Mouse (Mus musculus) ES-E14 (cell line): ENCODE data around the gene Fer1l5. TPM values are rescaled to one million over a fixed set of nuclear protein-coding genes. Genes with fewer than 3 reads are reported as not detected.

Experiments used
- DNase-seq: peaks from one replicate; pipeline ENCODE4 v3.0.0-alpha.2; 2013; ENCODE audit warnings: low read depth, low spot score
- H3K27ac ChIP-seq: 2 replicates; pipeline ENCODE4 v1.5.1; 2012; ENCODE audit warnings: low read depth, mild to moderate bottlenecking, low read length, moderate library complexity, mixed read lengths; ENCODE audit not compliant: poor library complexity, insufficient read depth, severe bottlenecking
- H3K36me3 ChIP-seq: 2 replicates; pipeline ENCODE4 v1.6.1; 2012; ENCODE audit warnings: mild to moderate bottlenecking, low read length, moderate library complexity, mixed read lengths; ENCODE audit not compliant: control insufficient read depth, poor library complexity, insufficient read depth, severe bottlenecking
- H3K4me1 ChIP-seq, 2 experiments: fragments of 150-350 bp in 1 of 2; sonication (generic) in 1 of 2; 2 replicates each; pipeline ENCODE4 v1.6.1; 2012; ENCODE audit warnings: low read length in 2 of 2, mild to moderate bottlenecking in 1 of 2, mixed read lengths in 1 of 2; ENCODE audit not compliant: control insufficient read depth in 2 of 2, insufficient read depth in 2 of 2, poor library complexity in 1 of 2
- H3K4me3 ChIP-seq, 2 experiments: fragments of 150-350 bp in 1 of 2; sonication (generic) in 1 of 2; 2 replicates each; pipeline ENCODE4 v1.5.1; 2012; ENCODE audit warnings: low read length in 2 of 2, low read depth in 1 of 2, mild to moderate bottlenecking in 1 of 2, mixed read lengths in 1 of 2; ENCODE audit not compliant: insufficient read depth in 1 of 2, poor library complexity in 1 of 2, severe bottlenecking in 1 of 2
- H3K9ac ChIP-seq: 2 replicates; pipeline ENCODE4 v1.6.1; 2012; ENCODE audit warnings: low read depth, mild to moderate bottlenecking, low read length, mixed read lengths; ENCODE audit not compliant: poor library complexity, insufficient read depth, severe bottlenecking
- H3K9me3 ChIP-seq: fragments of 150-350 bp; sonication (generic); 2 replicates; pipeline ENCODE4 v1.6.1; 2012; ENCODE audit warnings: low read depth, mild to moderate bottlenecking, low read length; ENCODE audit not compliant: control insufficient read depth, insufficient read depth
- CHD2 ChIP-seq: IDR thresholded peaks from 2 replicates; pipeline ENCODE4 v1.6.1; 2014; ENCODE audit warnings: mild to moderate bottlenecking, low read depth, low read length, inconsistent platforms
- HCFC1 ChIP-seq: IDR thresholded peaks from 2 replicates; pipeline ENCODE4 v1.6.1; 2012; ENCODE audit warnings: low read length, inconsistent platforms, borderline replicate concordance; ENCODE audit not compliant: insufficient read depth
- MAFK ChIP-seq: IDR thresholded peaks from 2 replicates; pipeline ENCODE4 v1.6.1; 2014; ENCODE audit warnings: mild to moderate bottlenecking, low read depth, low read length, inconsistent platforms; ENCODE audit not compliant: insufficient read depth
- ZC3H11A ChIP-seq: IDR thresholded peaks from 2 replicates; pipeline ENCODE4 v1.6.1; 2012; ENCODE audit warnings: low read depth, mild to moderate bottlenecking, inconsistent platforms, low read length, borderline replicate concordance
- ZNF384 ChIP-seq: IDR thresholded peaks from 2 replicates; pipeline ENCODE4 v1.6.1; 2012; ENCODE audit warnings: low read depth, low read length, inconsistent platforms
- in situ Hi-C, 2 experiments: fragments of 600-800 bp; cut with MboI; formaldehyde crosslinking; loops; one replicate each; pipeline ENCODE4 v1.15.1; 2025; ENCODE audit warnings: low sequenced_read_pairs in 2 of 2, inconsistent platforms in 1 of 2; ENCODE audit not compliant: unreplicated experiment in 2 of 2
- total RNA-seq: library from RNA; depleted of rRNA; stranded (reverse); fragments of 300-350 nt; gene quantifications from 2 replicates; pipeline ENCODE4 v1.2.3, GENCODE M21; 2012

The Fer1l5 gene
- total RNA-seq, 1 experiment: 0.13 TPM

DNA sequence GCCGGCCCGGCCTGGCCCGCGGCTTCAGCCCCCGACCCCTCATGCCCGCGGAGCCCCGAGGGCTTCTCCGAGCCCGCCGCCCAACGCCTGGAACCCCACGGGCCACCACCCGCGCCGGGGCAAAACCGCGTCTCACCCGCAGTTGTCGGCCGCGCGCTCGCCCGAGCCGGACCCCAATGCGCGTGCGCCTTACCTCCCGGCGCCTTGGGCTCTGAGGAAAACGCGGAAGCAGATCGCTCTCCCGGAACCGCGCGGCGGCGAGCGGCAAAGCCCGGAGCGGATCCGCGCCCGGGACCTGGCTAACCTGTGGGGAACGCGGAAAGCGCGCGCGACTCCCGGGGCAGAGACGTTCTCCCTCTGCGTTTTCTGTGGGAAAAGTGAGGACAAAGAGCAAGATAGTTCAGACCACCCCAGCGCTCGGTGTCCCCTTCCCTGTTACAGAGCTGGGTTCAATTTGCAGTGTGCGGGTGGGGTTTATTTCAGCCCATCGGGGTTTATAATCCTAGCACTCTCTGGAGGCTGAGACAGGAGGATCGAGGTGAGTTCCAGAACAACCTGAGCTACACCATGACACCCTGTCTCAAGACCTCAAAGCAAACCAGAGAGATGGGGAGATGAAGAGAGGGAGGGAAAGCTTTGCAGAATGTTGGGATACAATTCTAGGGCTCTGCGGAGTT is 3.0 kb upstream of the Fer1l5 start, which contains the start of gene Kansl3:
TSS of gene Kansl3 (minus strand) at position 213 of the 677 bp plus-strand sequence.
- in situ Hi-C loops: no loop called here
- peak; percentile 83 for DNase-seq
- peaks cover 0 to 7% of the 10 kb centered on the region in 2 experiments; a peak in 1 of 4 replicates for H3K4me1 ChIP-seq
- peak within 1 kb of the TSS; percentile 73; the same call in 1 of the 2 replicates for H3K27ac ChIP-seq
- H3K9me3 ChIP-seq: no peaks in the 10 kb centered on the region
- peaks cover 12% of the 10 kb centered on the region for H3K36me3 ChIP-seq
- TF ChIP-seq HCFC1 (peak; percentile 70), ZNF384 (no peak)
- peak within 1 kb of the TSS; percentile 95 for H3K9ac ChIP-seq
- H3K4me3 ChIP-seq: peak within 1 kb of the TSS; percentile 80 to 95

DNA sequence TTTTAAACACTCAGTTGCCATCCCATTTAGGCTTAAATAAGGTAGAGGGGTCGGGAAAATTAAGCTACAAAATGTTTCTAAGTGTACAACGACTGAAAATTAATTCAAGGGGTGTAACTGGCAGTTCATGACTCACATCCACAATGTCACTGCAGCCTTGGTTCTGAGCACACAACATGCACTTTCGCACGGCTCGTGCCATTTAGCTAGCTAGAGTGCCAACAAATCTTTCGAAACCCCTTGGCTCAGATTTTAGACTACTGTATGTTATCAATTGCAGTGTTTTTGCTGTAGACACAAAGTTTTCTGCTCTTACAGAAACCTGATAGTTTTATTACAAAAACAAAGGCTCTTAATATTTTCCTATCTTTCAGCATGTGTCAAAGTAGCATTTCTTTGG is 1.2 kb upstream of the Fer1l5 start:
- TF ChIP-seq MAFK (no peak), ZNF384 (no peak), HCFC1 (no peak), CHD2 (no peak), ZC3H11A (no peak)
- no peak for DNase-seq
- in situ Hi-C loops: no loop called here
- Histone ChIP-seq H3K9me3 (no peaks in the 10 kb centered on the region), H3K4me1 (peaks cover 0 to 7% of the 10 kb centered on the region in 2 experiments; a peak in 1 of 4 replicates), H3K4me3 (no peak overlapping the region), H3K27ac (no peak overlapping the region), H3K9ac (no peak overlapping the region), H3K36me3 (peaks cover 4% of the 10 kb centered on the region; the same call in 1 of the 2 replicates)

DNA sequence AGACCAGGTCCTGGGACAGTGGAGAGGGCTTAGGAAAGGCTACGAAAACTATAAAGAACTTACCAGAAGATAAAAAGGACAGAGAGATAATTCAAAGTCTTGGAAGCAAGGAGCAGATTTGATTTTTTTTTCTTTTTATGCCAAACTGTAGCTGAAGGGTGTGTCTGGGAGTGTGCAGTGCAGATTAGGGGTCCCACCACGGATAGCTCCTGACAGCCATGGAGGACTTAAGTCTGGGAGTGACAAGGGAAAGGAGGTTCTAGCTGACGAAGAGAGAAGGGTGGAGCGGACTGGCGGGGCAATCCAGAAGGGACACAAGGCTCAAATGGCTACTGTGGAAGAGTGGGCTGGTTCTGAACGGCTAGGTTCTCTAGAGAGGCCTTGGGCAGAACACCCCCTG is 6.8 kb downstream of the Fer1l5 start:
- H3K4me3 ChIP-seq: no peak overlapping the region
- H3K27ac ChIP-seq: no peak overlapping the region
- no peaks in the 10 kb centered on the region for H3K9me3 ChIP-seq
- DNase-seq: no peak
- H3K9ac ChIP-seq: no peak overlapping the region
- H3K4me1 ChIP-seq: no peaks in the 10 kb centered on the region
- in situ Hi-C loops: no loop called here
- TF ChIP-seq MAFK (no peak), HCFC1 (no peak), ZC3H11A (no peak), CHD2 (no peak), ZNF384 (no peak)
- H3K36me3 ChIP-seq: no peaks in the 10 kb centered on the region

DNA sequence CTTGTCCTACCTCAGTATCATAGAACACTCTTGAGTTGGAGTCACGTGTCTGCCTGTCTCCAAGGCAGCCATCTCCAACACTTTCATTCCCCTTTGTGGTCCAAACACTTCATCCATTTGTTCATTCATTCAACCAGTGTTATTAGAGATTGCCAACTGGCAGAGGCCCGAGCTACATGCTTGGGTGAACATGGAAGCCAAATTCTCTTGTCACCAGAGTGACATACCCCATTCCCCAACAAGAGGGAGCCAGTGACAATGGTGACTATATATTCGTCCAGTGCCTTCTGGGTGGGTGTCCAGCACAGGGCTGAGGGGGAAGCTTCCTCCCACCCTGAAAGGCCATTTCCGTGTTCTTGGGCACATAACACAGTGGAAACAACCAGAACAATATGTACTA is 7.5 kb downstream of the Fer1l5 start:
- no peaks in the 10 kb centered on the region for H3K9me3 ChIP-seq
- H3K4me1 ChIP-seq: no peaks in the 10 kb centered on the region
- no peaks in the 10 kb centered on the region for H3K36me3 ChIP-seq
- TF ChIP-seq ZC3H11A: no peak
- no peak for TF ChIP-seq MAFK
- TF ChIP-seq CHD2: no peak
- no peak for DNase-seq
- no peak overlapping the region for H3K27ac ChIP-seq
- H3K4me3 ChIP-seq: no peak overlapping the region
- in situ Hi-C loops: no loop called here
- H3K9ac ChIP-seq: no peak overlapping the region

DNA sequence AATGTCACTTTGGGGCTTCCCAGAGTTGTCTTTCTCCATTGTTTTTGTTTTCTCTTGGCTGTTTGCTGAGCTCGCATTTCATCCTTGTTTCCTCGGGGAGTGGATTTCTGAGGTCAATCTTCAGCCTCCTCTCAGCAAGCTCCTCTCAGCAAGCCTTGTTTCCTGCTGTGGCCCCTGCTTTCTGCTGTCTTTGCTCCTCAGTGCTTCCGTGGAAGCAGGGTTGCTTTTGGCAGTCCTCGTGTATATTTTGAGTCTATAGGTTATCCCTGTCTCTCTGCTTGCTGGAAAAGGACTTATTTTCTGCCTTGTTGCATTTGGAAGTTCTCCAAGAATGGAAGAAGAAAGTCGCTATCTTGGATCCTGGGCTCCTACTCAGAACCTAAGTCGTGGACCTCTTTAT is 24.9 kb downstream of the Fer1l5 start:
- Histone ChIP-seq H3K9me3 (no peaks in the 10 kb centered on the region), H3K9ac (no peak overlapping the region), H3K4me3 (no peak overlapping the region), H3K4me1 (no peaks in the 10 kb centered on the region), H3K27ac (no peak overlapping the region), H3K36me3 (no peaks in the 10 kb centered on the region)
- in situ Hi-C loops: no loop called here
- no peak for DNase-seq
- no peak for TF ChIP-seq HCFC1
- no peak for TF ChIP-seq ZNF384
- TF ChIP-seq CHD2: no peak
- no peak for TF ChIP-seq MAFK
- TF ChIP-seq ZC3H11A: no peak
